Comparison of ENCODE assay signal across 9 mouse cellular contexts in genomic region chr5:123245518-123245917, GRCm38 (mm10). TPM values are rescaled to one million over a fixed set of nuclear protein-coding genes. Genes with fewer than 3 reads are reported as not detected.
DNase-seq lines count a peak whose midpoint lies in the region; ATAC-seq and TF ChIP-seq lines count a peak whose summit lies in the region.
"Had no signal": no experiment of that assay in that cellular context is flagged by ENCODE, and none has a peak within 500 bp of the region (broad histone marks: within the 10 kb centered on the region; RNA-seq: fewer than 3 reads in every experiment).

No protein-coding gene starts in this region.

- peak; percentile 65 for DNase-seq in forebrain, embryonic 10.5 days (ENCODE audit: extremely low spot score, low spot score)
- DNase-seq in right cerebral cortex, adult 2 months (ENCODE audit: low spot score in 2 of 2) = peak; percentile 42 to 55
- DNase-seq in right cerebral cortex, postnatal 36 days (ENCODE audit: low spot score in 2 of 2) = no peak
- peak; percentile 82 to 85 for DNase-seq in cerebellum, postnatal 14 days
- peak; percentile 42 to 60 for DNase-seq in heart, postnatal 14 days
- DNase-seq in liver, embryonic 11.5 days (ENCODE audit: low spot score) = peak; percentile 43

- intact Hi-C loops in heart, postnatal 14 days (cut with DNase I) = no loop called here

- H3K36me3 ChIP-seq in forebrain, embryonic 10.5 days (replicated peaks) = peaks cover 56% of the 10 kb centered on the region
- H3K36me3 ChIP-seq in forebrain, embryonic 12.5 days (replicated peaks) = peaks cover 38% of the 10 kb centered on the region
- peaks cover 4% of the 10 kb centered on the region for H3K36me3 ChIP-seq in liver, embryonic 11.5 days (ENCODE audit: control insufficient read depth, insufficient read depth, low read length)

- TF ChIP-seq POLR2A in olfactory bulb, adult 2 months (IDR thresholded peaks at IDR 0.05; ENCODE audit: insufficient read depth, low read depth, low read length) = no peak

- no peak for ATAC-seq in forebrain, embryonic 12.5 days (ENCODE audit: low FRiP score)
- no peak; the same call in 1 of the 2 replicates for ATAC-seq in liver, embryonic 11.5 days (replicated peaks; ENCODE audit: low FRiP score)

- H3K27me3 ChIP-seq in forebrain, embryonic 10.5 days (ENCODE audit: poor library complexity, severe bottlenecking) = no peaks in the 10 kb centered on the region
- H3K27me3 ChIP-seq in forebrain, embryonic 12.5 days = no peaks in the 10 kb centered on the region
- no peaks in the 10 kb centered on the region for H3K27me3 ChIP-seq in liver, embryonic 11.5 days (replicated peaks; ENCODE audit: control insufficient read depth, insufficient read depth, low read length)

- 20% methylated on average over 4 of the region's 4 CpGs for WGBS in forebrain, embryonic 10.5 days
- WGBS in forebrain, embryonic 12.5 days = 21% methylated on average over 4 of the region's 4 CpGs
- 32% methylated on average over 4 of the region's 4 CpGs for WGBS in liver, embryonic 11.5 days
- WGBS in olfactory bulb, adult 2 months = 16% methylated on average over 4 of the region's 4 CpGs

- peak; percentile 57; the same call in 1 of the 2 replicates for TF ChIP-seq CTCF in olfactory bulb, adult 2 months (IDR thresholded peaks at IDR 0.05; ENCODE audit: insufficient read depth, low read depth, low read length)

- H3K4me3 ChIP-seq in forebrain, embryonic 10.5 days = no peak overlapping the region
- no peak overlapping the region for H3K4me3 ChIP-seq in forebrain, embryonic 12.5 days (replicated peaks)
- no peak overlapping the region for H3K4me3 ChIP-seq in liver, embryonic 11.5 days (ENCODE audit: low read depth, low read length)
- no peak overlapping the region for H3K4me3 ChIP-seq in olfactory bulb, adult 2 months (ENCODE audit: insufficient read depth, low read depth, low read length)

- 0 out of 2 replicates have a peak, but pooled peaks cover 4% of the 10 kb centered on the region for H3K4me1 ChIP-seq in forebrain, embryonic 10.5 days
- no peaks in the 10 kb centered on the region for H3K4me1 ChIP-seq in forebrain, embryonic 12.5 days
- H3K4me1 ChIP-seq in liver, embryonic 11.5 days (replicated peaks; ENCODE audit: control insufficient read depth, insufficient read depth, low read length) = no peaks in the 10 kb centered on the region
- H3K4me1 ChIP-seq in olfactory bulb, adult 2 months (ENCODE audit: control insufficient read depth, insufficient read depth, low read length) = no peaks in the 10 kb centered on the region

- H3K4me2 ChIP-seq in forebrain, embryonic 12.5 days = no peak overlapping the region
- H3K4me2 ChIP-seq in liver, embryonic 11.5 days = no peak overlapping the region

- H3K9me3 ChIP-seq in forebrain, embryonic 10.5 days = no peaks in the 10 kb centered on the region
- H3K9me3 ChIP-seq in forebrain, embryonic 12.5 days = no peaks in the 10 kb centered on the region
- H3K9me3 ChIP-seq in liver, embryonic 11.5 days (ENCODE audit: control insufficient read depth, low read length) = no peaks in the 10 kb centered on the region

- H3K27ac ChIP-seq in forebrain, embryonic 10.5 days = no peak overlapping the region
- no peak overlapping the region for H3K27ac ChIP-seq in forebrain, embryonic 12.5 days
- H3K27ac ChIP-seq in liver, embryonic 11.5 days (ENCODE audit: low read depth, low read length) = no peak overlapping the region
- H3K27ac ChIP-seq in olfactory bulb, adult 2 months (ENCODE audit: insufficient read depth, low read depth, low read length) = no peak overlapping the region

- no peak overlapping the region for H3K9ac ChIP-seq in forebrain, embryonic 12.5 days
- no peak overlapping the region for H3K9ac ChIP-seq in liver, embryonic 11.5 days (ENCODE audit: low read depth, low read length)

RNA-seq across cellular contexts. Expression of gene Wdr66, which starts 6.4 kb away (rescaled TPM):
- 1.4 and 1.5 TPM in 2 replicates for polyA plus RNA-seq in forebrain, embryonic 10.5 days (2016; fragmentation: Nextera tagmentation; extraction: Ambion mirVana)
- 1.3 and 2.3 TPM in 2 replicates for polyA plus RNA-seq in forebrain, embryonic 12.5 days (2016; fragmentation: Nextera tagmentation; extraction: Ambion mirVana)
- under 1 TPM; 0.81 to 0.93 TPM for total RNA-seq in heart, postnatal 14 days (2021)
- polyA plus RNA-seq in liver, embryonic 11.5 days (2014; fragmentation: Nextera tagmentation; extraction: Ambion mirVana) = 0.12 and 0.40 TPM in 2 replicates
- polyA plus RNA-seq in olfactory bulb, adult 2 months (2012; ENCODE audit: insufficient read depth, insufficient read length, low replicate concordance, missing spikeins) = not detected in 2 replicates
- total RNA-seq: hematopoietic stem cell, adult 5-6 weeks had no signal

Comparison
In these comparisons a context has a peak if more than half of its experiments do, and no peak if none do; other contexts are left out.
1. DNase-seq: peak in forebrain, embryonic 10.5 days (single experiment), right cerebral cortex, adult 2 months (2 of 2), cerebellum, postnatal 14 days (2 of 2), heart, postnatal 14 days (2 of 2) and liver, embryonic 11.5 days (single experiment); none in right cerebral cortex, postnatal 36 days (0 of 2).